Mouse (Mus musculus): Measurements from ENCODE around the gene Spata1.

Spata1 gene

DNA sequence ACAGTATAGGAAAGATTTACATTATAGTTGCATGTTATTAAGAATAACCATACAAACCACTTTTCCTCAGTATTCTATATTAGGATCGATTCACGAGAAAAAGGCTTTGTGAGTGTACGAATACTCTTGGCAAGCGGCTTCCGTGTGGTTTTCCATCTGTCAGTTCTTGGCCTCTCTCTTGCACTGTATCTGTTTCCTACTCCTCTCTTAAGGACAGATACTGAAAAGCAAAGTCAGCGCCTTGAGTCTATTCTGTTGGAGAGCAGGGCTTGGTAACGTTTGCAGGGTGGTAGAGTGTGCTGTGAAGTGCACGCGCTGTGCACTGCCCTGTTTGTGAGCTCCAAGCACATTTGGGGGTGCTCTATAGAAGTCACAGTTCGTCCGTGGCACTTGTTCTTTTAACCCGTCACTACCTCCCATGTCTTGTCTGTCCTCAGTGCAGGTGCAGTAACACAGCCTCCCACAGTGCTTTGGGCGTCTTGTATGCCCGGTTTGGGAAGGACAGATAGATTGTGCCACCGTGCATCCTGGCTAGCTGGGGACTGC is 79.5 kb downstream of the Spata1 start:
- DNase-seq (ENCODE audit: low read depth, low spot score), result no peak

- no peak for DNase-seq (ENCODE audit: low read depth, low spot score)
Observed at GRCm38 (mm10) chr3:146419534-146419933, 80.0 kb downstream of the Spata1 start.

- no peak for DNase-seq (ENCODE audit: low read depth, low spot score)
Observed at GRCm38 (mm10) chr3:146418901-146419300, 80.7 kb downstream of the Spata1 start.

DNA sequence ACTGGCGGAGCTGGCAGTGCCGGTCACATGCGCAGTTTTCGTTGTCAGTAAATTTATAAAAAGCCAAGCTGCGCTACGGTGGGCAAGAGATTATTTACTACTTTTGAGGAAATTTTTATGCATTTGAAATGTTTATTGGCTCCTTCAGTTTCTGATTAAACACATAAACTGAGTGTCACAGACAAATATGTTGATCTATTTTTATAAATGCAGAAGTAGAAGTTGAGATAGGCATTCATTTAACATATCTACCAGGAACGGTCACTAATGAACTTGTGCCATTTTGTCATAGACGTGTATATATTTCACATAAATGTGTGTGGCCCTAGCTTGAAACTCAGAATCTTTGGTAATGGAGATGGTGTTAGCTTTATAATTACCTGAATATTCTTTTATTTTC is 81.7 kb downstream of the Spata1 start:
- no peak for DNase-seq (ENCODE audit: low read depth, low spot score)

- no peak for DNase-seq (ENCODE audit: low read depth, low spot score)
Observed at GRCm38 (mm10) chr3:146414555-146414954, 85.0 kb downstream of the Spata1 start.

DNA sequence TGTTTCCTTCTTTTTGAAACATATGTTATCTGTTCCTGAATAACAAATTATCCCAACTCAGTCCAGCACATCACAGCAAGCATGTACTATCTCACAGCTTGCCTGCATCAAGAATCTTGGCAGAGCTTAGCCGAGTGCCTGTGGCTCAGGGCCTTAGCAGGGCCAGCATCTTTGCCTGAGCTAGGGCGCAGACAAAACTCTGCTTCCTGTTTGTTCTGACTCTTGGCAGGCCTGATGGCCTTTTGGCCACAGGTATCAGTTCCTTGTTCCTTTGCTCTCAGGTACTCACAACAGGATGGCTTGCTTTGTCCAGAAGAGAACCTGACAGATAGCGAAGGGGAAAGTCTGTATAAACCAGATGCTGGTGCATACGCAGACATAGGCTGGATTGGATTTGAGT is 85.6 kb downstream of the Spata1 start:
- DNase-seq (ENCODE audit: low read depth, low spot score), result no peak

GRCm38 (mm10) chr3:146413016-146413415 is 86.5 kb downstream of the Spata1 start:
- DNase-seq (ENCODE audit: low read depth, low spot score), result no peak

- DNase-seq (ENCODE audit: low read depth, low spot score), result no peak
Observed at GRCm38 (mm10) chr3:146412480-146412879, 87.1 kb downstream of the Spata1 start.

DNA sequence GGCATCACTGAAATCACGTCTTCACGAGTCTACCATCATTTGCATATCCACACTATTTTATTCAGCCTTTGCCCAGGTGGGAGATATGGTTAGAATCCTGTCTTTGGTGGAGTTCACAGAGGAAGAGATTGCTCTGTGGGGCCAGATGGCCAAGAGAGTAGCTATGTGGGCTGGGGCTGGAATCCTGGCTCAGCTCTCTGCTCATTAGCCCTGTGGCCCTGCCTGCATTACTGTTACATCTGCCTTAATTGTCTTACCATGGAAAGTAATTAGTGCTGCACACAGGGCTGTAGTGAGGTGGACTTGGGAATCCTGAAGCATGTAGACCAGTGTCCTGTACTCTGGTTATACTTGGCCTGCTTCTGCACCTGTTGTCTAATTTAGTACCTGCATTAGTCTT is 87.5 kb downstream of the Spata1 start:
- no peak for DNase-seq (ENCODE audit: low read depth, low spot score)

- no peak for DNase-seq (ENCODE audit: low read depth, low spot score)
Observed at GRCm38 (mm10) chr3:146410114-146410513, 89.4 kb downstream of the Spata1 start.

All from retina, adult 2 months (tissue).